Mouse (Mus musculus) heart, postnatal 0 days (tissue): ENCODE data around the gene Agap1. TPM values are rescaled to one million over a fixed set of nuclear protein-coding genes. Genes with fewer than 3 reads are reported as not detected.

ENCODE experiments used
- ATAC-seq: fragments of 200-750 bp; cut with Nextera tagmentation; 2 replicates; pipeline ENCODE4 v1.8.0; 2017; ENCODE audit warnings: low read depth, moderate number of reproducible peaks, moderate library complexity; ENCODE audit not compliant: insufficient read depth
- DNase-seq: peaks from one replicate; pipeline ENCODE4 v3.0.0-alpha.2; 2016; ENCODE audit warnings: low spot score
- H3K27ac ChIP-seq: fragments of 300-500 bp; sonication (generic); 2 replicates; pipeline ENCODE4 v1.5.1; 2014; ENCODE audit warnings: low read depth, mild to moderate bottlenecking
- H3K27me3 ChIP-seq: fragments of 300-500 bp; sonication (generic); 2 replicates; pipeline ENCODE4 v1.6.1; 2014; ENCODE audit warnings: low read length, mixed read lengths; ENCODE audit not compliant: control insufficient read depth, insufficient read depth
- H3K36me3 ChIP-seq: fragments of 300-500 bp; sonication (generic); replicated peaks from 2 replicates; pipeline ENCODE4 v1.6.1; 2014; ENCODE audit warnings: low read length, mixed read lengths; ENCODE audit not compliant: control insufficient read depth, insufficient read depth
- H3K4me1 ChIP-seq: fragments of 300-500 bp; sonication (generic); 2 replicates; pipeline ENCODE4 v1.6.1; 2014; ENCODE audit warnings: antibody characterized with exemption; ENCODE audit not compliant: control insufficient read depth, insufficient read depth
- H3K4me2 ChIP-seq: fragments of 300-500 bp; sonication (generic); 2 replicates; pipeline ENCODE4 v1.6.1; 2014; ENCODE audit warnings: low read depth, mild to moderate bottlenecking, low read length, moderate library complexity
- H3K4me3 ChIP-seq: fragments of 300-500 bp; sonication (generic); 2 replicates; pipeline ENCODE4 v1.5.1; 2014; ENCODE audit warnings: low read depth, low read length
- H3K9ac ChIP-seq: fragments of 300-500 bp; sonication (generic); replicated peaks from 2 replicates; pipeline ENCODE4 v1.6.1; 2014; ENCODE audit warnings: low read depth, low read length, mixed read lengths
- H3K9me3 ChIP-seq: fragments of 300-500 bp; sonication (generic); replicated peaks from 2 replicates; pipeline ENCODE4 v1.6.1; 2016; ENCODE audit warnings: low read length; ENCODE audit not compliant: control insufficient read depth
- CTCF ChIP-seq: IDR thresholded peaks from 2 replicates; pipeline ENCODE4 v1.5.1; 2016; ENCODE audit warnings: antibody characterized with exemption, control low read depth, low read depth
- EP300 ChIP-seq: IDR thresholded peaks from 2 replicates; pipeline ENCODE4 v1.6.1; 2016; ENCODE audit warnings: antibody characterized with exemption, low read depth
- WGBS: fragments of 180-500 bp; shearing (Covaris S2); extraction: QIAGEN DNeasy Blood & Tissue Kit; methylation state at CpG from one replicate; pipeline ENCODE4 v1.1.7; 2014; 5-methylcytosine and 5-hydroxymethylcytosine counted together
- polyA plus RNA-seq: library from polyadenylated mRNA; unstranded; fragments of >200 nt; fragmentation: Nextera tagmentation; extraction: Ambion mirVana; gene quantifications from 2 replicates; pipeline ENCODE4 v1.2.1, GENCODE M21; 2015
- total RNA-seq: library from RNA; depleted of rRNA; stranded (reverse); fragments of >200 nt; gene quantifications from 2 replicates; pipeline ENCODE4 v1.2.3, GENCODE M21; 2014; ENCODE audit warnings: low replicate concordance

The Agap1 gene
- total and polyA plus RNA-seq, 2 experiments from 2014 or later = 6.1 to 21.0 TPM

- Histone ChIP-seq H3K27me3 (peaks cover 99% of the 10 kb centered on the region), H3K4me2 (peak overlapping the region; percentile 69), H3K36me3 (no peaks in the 10 kb centered on the region), H3K27ac (no peak overlapping the region), H3K9me3 (no peaks in the 10 kb centered on the region), H3K4me1 (peaks cover 16% of the 10 kb centered on the region; the same call in 1 of the 2 replicates), H3K4me3 (peak overlapping the region; percentile 47), H3K9ac (no peak overlapping the region)
- DNase-seq = no peak
- TF ChIP-seq CTCF (no peak), EP300 (no peak)
- WGBS = under 1% methylated on average over 31 of the region's 45 CpGs
- ATAC-seq = no peak
These were observed 475.9 kb downstream of the Agap1 start for GRCm38 (mm10) chr1:89930551-89930950.

- Histone ChIP-seq H3K9ac (no peak within 1 kb of the TSS), H3K4me1 (peaks cover 16% of the 10 kb centered on the region; the same call in 1 of the 2 replicates), H3K9me3 (no peaks in the 10 kb centered on the region), H3K4me3 (peak within 1 kb of the TSS; percentile 47), H3K27ac (no peak within 1 kb of the TSS), H3K36me3 (no peaks in the 10 kb centered on the region), H3K4me2 (peak within 1 kb of the TSS; percentile 69), H3K27me3 (peaks cover 99% of the 10 kb centered on the region)
- DNase-seq (peak; percentile 41), ATAC-seq (peak; percentile 75)
- TF ChIP-seq EP300 (no peak), CTCF (no peak)
- 1% methylated on average over 33 of the region's 33 CpGs for WGBS
These were observed 476.5 kb downstream of the Agap1 start, which contains the start of gene Gbx2 for GRCm38 (mm10) chr1:89931120-89931519. Gene Gbx2 (minus strand): TSS chr1:89931179.

DNA sequence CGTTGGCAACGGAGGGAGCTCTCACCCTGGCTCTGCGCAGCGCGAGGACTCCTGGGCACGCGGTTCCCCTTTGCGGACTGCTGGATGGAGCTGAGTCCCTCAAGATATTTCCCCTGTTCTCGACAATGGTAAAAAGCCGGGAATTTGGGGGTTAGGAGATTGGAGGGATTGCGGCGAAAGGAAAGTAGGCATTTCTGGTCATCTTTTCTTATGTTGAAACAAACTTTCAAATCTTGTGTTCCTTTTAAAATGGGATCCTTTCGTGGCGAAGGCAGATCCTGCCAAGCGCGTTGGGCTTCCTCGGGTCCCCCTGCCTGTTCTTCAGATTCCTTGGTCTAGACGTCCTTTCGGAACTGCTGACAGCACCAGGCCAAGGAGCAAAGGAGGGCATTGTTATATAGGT, 477.4 kb downstream of the Agap1 start:
- Histone ChIP-seq H3K27ac (no peak overlapping the region), H3K27me3 (peaks cover 99% of the 10 kb centered on the region), H3K36me3 (no peaks in the 10 kb centered on the region), H3K4me2 (no peak overlapping the region), H3K9ac (no peak overlapping the region), H3K4me1 (peaks cover 16% of the 10 kb centered on the region; the same call in 1 of the 2 replicates), H3K4me3 (no peak overlapping the region; the same call in 1 of the 2 replicates), H3K9me3 (no peaks in the 10 kb centered on the region)
- WGBS = 8% methylated on average over 19 of the region's 19 CpGs
- ATAC-seq (no peak), DNase-seq (no peak)
- TF ChIP-seq EP300 = no peak
- no peak for TF ChIP-seq CTCF

DNA sequence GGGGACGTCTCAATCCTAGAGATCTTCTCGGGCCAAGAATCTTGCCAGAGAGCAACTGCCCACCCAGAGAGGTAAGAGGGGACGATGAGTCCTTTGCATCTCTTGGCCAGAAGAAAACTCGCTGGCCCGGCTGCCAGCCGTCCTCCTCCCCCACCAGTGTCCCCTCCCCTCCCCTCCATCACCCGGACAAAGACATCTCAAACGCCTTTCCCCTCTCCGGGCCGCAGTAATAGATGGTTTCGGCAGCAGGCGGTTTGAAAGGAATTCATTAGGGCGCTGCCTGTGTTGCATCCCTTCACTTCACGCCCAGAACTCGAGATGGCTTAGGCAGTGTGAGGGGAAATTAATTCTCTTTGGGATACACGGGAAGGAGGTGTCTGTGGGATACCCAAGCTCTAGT, 478.0 kb downstream of the Agap1 start:
- Histone ChIP-seq H3K4me2 (no peak overlapping the region), H3K9me3 (no peaks in the 10 kb centered on the region), H3K36me3 (no peaks in the 10 kb centered on the region), H3K4me1 (peaks cover 11% of the 10 kb centered on the region; the same call in 1 of the 2 replicates), H3K9ac (no peak overlapping the region), H3K27me3 (peaks cover 99% of the 10 kb centered on the region), H3K27ac (no peak overlapping the region), H3K4me3 (no peak overlapping the region)
- DNase-seq = no peak
- no peak for TF ChIP-seq EP300
- TF ChIP-seq CTCF = no peak
- ATAC-seq = no peak
- WGBS = 4% methylated on average over 16 of the region's 16 CpGs

- Histone ChIP-seq H3K9ac (no peak overlapping the region), H3K27me3 (peaks cover 99% of the 10 kb centered on the region), H3K27ac (no peak overlapping the region), H3K9me3 (no peaks in the 10 kb centered on the region), H3K4me3 (no peak overlapping the region), H3K4me2 (no peak overlapping the region), H3K4me1 (peaks cover 10% of the 10 kb centered on the region; the same call in 1 of the 2 replicates), H3K36me3 (no peaks in the 10 kb centered on the region)
- DNase-seq (no peak), ATAC-seq (no peak)
- TF ChIP-seq EP300 (no peak), CTCF (no peak)
- 13% methylated on average over 6 of the region's 6 CpGs for WGBS
These were observed 478.4 kb downstream of the Agap1 start for GRCm38 (mm10) chr1:89933028-89933427.

- peaks cover 10% of the 10 kb centered on the region; the same call in 1 of the 2 replicates for H3K4me1 ChIP-seq
- H3K4me3 ChIP-seq = no peak overlapping the region
- H3K27ac ChIP-seq = no peak overlapping the region
- DNase-seq (no peak), ATAC-seq (no peak)
- no peaks in the 10 kb centered on the region for H3K9me3 ChIP-seq
- no peak for TF ChIP-seq CTCF
- TF ChIP-seq EP300 = no peak
- H3K27me3 ChIP-seq = peaks cover 98% of the 10 kb centered on the region
- 4% methylated on average over 21 of the region's 21 CpGs for WGBS
- no peak overlapping the region for H3K9ac ChIP-seq
- no peaks in the 10 kb centered on the region for H3K36me3 ChIP-seq
- H3K4me2 ChIP-seq = no peak overlapping the region
These were observed 479.2 kb downstream of the Agap1 start for GRCm38 (mm10) chr1:89933786-89934185.
